Mouse (Mus musculus) E14TG2a.4 (cell line): ENCODE measurements around the gene Inafm1.

Experiments
- CTCF ChIP-seq: conservative IDR thresholded peaks from 2 replicates; pipeline ENCODE4 v1.5.1; 2014; ENCODE audit warnings: low read length
- POU5F1 ChIP-seq: IDR thresholded peaks from 2 replicates; pipeline ENCODE4 v1.6.1; 2014; ENCODE audit warnings: low read length, borderline replicate concordance

GRCm38 (mm10) chr7:16286026-16286961 is 12.9 kb upstream of the Inafm1 start, which contains the start of gene Ccdc9:
- TF ChIP-seq CTCF (no peak), POU5F1 (no peak)
